Mouse (Mus musculus) effector memory CD4-positive, alpha-beta T cell, adult 5 months (primary cell): ENCODE measurements around the gene Ddx28. TPM values are rescaled to one million over a fixed set of nuclear protein-coding genes. Genes with fewer than 3 reads are reported as not detected.

Experiments
- polyA plus RNA-seq: library from polyadenylated mRNA; unstranded; fragments of 100-300 nt; shearing (Covaris generic); gene quantifications from one replicate; pipeline ENCODE4 v1.2.1, GENCODE M21; 2017

Gene Ddx28
- polyA plus RNA-seq, result 7.9 TPM

GRCm38 (mm10) chr8:106011643-106011986 is at the start of gene Ddx28:
Gene Ddx28 (minus strand): TSS chr8:106011882.

GRCm38 (mm10) chr8:106058731-106059612 is 47.3 kb upstream of the Ddx28 start, which contains the start of gene Nfatc3:
Gene Nfatc3 (plus strand): TSS chr8:106058840.

GRCm38 (mm10) chr8:106005875-106006274 is 5.8 kb downstream of the Ddx28 start, which contains the start of gene Dpep2nb:
Gene Dpep2nb (minus strand): TSS chr8:106005975.

GRCm38 (mm10) chr8:105990856-105991387 is 20.8 kb downstream of the Ddx28 start, which contains the start of gene Dus2:
Gene Dus2 (plus strand): TSS chr8:105991337.

GRCm38 (mm10) chr8:105979325-105979724 is 32.4 kb downstream of the Ddx28 start, which contains the start of gene Dpep3:
Gene Dpep3 (minus strand): TSS chr8:105979429.

GRCm38 (mm10) chr8:105965905-105966341 is 45.8 kb downstream of the Ddx28 start, which contains the start of gene Slc12a4:
Gene Slc12a4 (minus strand): TSS chr8:105966097.

Other genes with a start within 250 kb of the Ddx28 start
- gene Ranbp10, start 184.5 kb downstream of the Ddx28 start, polyA plus RNA-seq, result 50.6 TPM
- not detected for gene Tsnaxip1, start 184.2 kb downstream of the Ddx28 start, polyA plus RNA-seq
- 14.2 TPM for gene Cenpt, start 158.6 kb downstream of the Ddx28 start, polyA plus RNA-seq
- gene Thap11, start 156.8 kb downstream of the Ddx28 start, polyA plus RNA-seq, result 14.2 TPM
- 12.5 TPM for gene Nutf2, start 151.3 kb downstream of the Ddx28 start, polyA plus RNA-seq
- gene Edc4, start 131.0 kb downstream of the Ddx28 start, polyA plus RNA-seq, result 74.2 TPM
- gene Nrn1l, start 118.3 kb downstream of the Ddx28 start, polyA plus RNA-seq, result not detected
- gene Pskh1, start 111.4 kb downstream of the Ddx28 start, polyA plus RNA-seq, result 18.0 TPM
- 0.72 TPM for gene Ctrl, start 78.0 kb downstream of the Ddx28 start, polyA plus RNA-seq
- gene Psmb10, start 73.4 kb downstream of the Ddx28 start, polyA plus RNA-seq, result 214 TPM
- gene Lcat, start 68.5 kb downstream of the Ddx28 start, polyA plus RNA-seq, result 0.27 TPM
- 13.7 TPM for gene Slc12a4, start 45.8 kb downstream of the Ddx28 start, polyA plus RNA-seq
- not detected for gene Dpep3, start 32.5 kb downstream of the Ddx28 start, polyA plus RNA-seq
- gene Dus2, start 20.5 kb downstream of the Ddx28 start, polyA plus RNA-seq, result 37.3 TPM
- gene Dpep2nb, start 5.9 kb downstream of the Ddx28 start, polyA plus RNA-seq, result not detected
- gene Nfatc3, start 47.0 kb upstream of the Ddx28 start, polyA plus RNA-seq, result 184 TPM
- gene Esrp2, start 125.1 kb upstream of the Ddx28 start, polyA plus RNA-seq, result 0.14 TPM
- 2.9 TPM for gene Pla2g15, start 138.5 kb upstream of the Ddx28 start, polyA plus RNA-seq
- gene Slc7a6, start 157.0 kb upstream of the Ddx28 start, polyA plus RNA-seq, result 31.8 TPM
- 70.6 TPM for gene Slc7a6os, start 199.1 kb upstream of the Ddx28 start, polyA plus RNA-seq
- 35.1 TPM for gene Prmt7, start 199.1 kb upstream of the Ddx28 start, polyA plus RNA-seq